Mouse (Mus musculus): Measurements from ENCODE around the gene Hmgn1.

DNA sequence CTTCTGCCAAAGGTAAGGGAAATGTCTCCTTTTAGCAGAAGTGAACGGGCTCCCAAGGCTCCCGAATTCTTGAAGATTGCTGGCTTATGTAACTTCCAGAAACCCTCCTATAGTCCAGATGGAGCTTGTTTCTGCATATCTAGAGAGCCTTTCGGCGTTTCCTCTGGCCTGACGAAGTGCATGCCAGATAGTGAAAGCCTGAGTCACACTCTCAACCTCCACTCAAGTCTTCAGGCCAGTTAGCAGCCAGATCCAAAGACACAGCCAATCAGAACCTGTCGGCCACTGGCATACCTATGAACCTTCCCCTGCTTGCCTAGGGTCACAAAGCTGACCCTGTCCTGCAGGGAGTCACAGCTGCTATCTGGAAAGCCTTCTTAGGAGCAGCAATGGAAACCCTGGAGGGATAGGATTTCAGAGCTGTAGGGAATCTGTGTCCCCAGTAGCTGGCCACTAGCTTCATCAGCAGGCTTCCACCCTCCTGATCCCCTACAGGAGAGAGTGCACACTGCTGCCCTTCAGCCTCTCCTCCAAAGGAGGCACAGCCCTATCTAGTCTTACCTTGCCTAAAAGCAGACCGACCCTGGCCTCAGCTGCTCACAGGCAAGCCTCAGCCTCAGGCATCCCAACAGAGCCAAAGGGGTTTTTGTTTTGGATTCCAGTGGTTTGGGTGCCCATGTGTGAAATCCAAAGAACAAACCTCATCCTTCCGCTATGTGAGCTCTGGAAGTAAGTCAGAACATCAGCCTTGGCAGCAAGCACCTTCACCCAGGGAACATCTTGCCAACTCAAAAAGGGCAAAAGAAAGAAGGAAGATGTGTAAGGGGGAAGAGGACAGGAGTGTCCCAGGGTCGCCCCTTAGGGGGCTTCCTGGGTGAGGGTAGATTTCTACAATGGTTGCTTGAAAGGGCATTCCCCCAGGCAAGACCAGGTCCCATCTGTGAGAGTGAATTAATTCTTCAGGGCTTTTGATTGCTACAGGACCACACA, 35.7 kb downstream of the Hmgn1 start:
- TF ChIP-seq POLR2A (IDR thresholded peaks at IDR 0.05; ENCODE audit: borderline replicate concordance, control insufficient read depth, low read depth, low read length), result no peak
- no peak for TF ChIP-seq CTCF (IDR thresholded peaks at IDR 0.05; ENCODE audit: control insufficient read depth, insufficient read depth, low read length)

Data from bone marrow, adult 2 months (tissue).